ENCODE assay signal across 9 mouse cellular contexts in genomic region chr14:80157002-80157401, GRCm38 (mm10).
DNase-seq lines count a peak whose midpoint lies in the region; ATAC-seq and TF ChIP-seq lines count a peak whose summit lies in the region.
"Had no signal": no experiment of that assay in that cellular context is flagged by ENCODE, and none has a peak within 500 bp of the region (broad histone marks: within the 10 kb centered on the region; RNA-seq: fewer than 3 reads in every experiment).

No protein-coding gene starts in this region.

- no peaks in the 10 kb centered on the region for H3K27me3 ChIP-seq in heart, embryonic 10.5 days (ENCODE audit: insufficient read depth, poor library complexity, severe bottlenecking)
- H3K27me3 ChIP-seq in limb, embryonic 10.5 days (ENCODE audit: low read depth, poor library complexity, severe bottlenecking), result no peaks in the 10 kb centered on the region
- H3K27me3 ChIP-seq in forebrain, postnatal 0 days (ENCODE audit: insufficient read depth, low read length), result no peaks in the 10 kb centered on the region
- H3K27me3 ChIP-seq: megakaryocyte, embryonic 14.5 days had no signal

- H3K36me3 ChIP-seq in heart, embryonic 10.5 days, result no peaks in the 10 kb centered on the region
- no peaks in the 10 kb centered on the region for H3K36me3 ChIP-seq in limb, embryonic 10.5 days
- no peaks in the 10 kb centered on the region for H3K36me3 ChIP-seq in forebrain, postnatal 0 days (ENCODE audit: insufficient read depth)

- no peak overlapping the region for H3K27ac ChIP-seq in heart, embryonic 10.5 days
- no peak overlapping the region for H3K27ac ChIP-seq in limb, embryonic 10.5 days
- no peak overlapping the region for H3K27ac ChIP-seq in forebrain, postnatal 0 days (ENCODE audit: low read depth, low read length)

- intact Hi-C loops in heart, postnatal 36 days (cut with DNase I), result no loop called here

- no peak overlapping the region for H3K9ac ChIP-seq in forebrain, postnatal 0 days

- no peaks in the 10 kb centered on the region for H3K4me1 ChIP-seq in heart, embryonic 10.5 days
- no peaks in the 10 kb centered on the region for H3K4me1 ChIP-seq in limb, embryonic 10.5 days
- H3K4me1 ChIP-seq in forebrain, postnatal 0 days (ENCODE audit: insufficient read depth), result no peaks in the 10 kb centered on the region
- H3K4me1 ChIP-seq: megakaryocyte, embryonic 14.5 days had no signal

- no peak overlapping the region for H3K4me2 ChIP-seq in forebrain, postnatal 0 days (ENCODE audit: low read depth)

- WGBS in heart, embryonic 10.5 days, result 42% methylated on average over 6 of the region's 6 CpGs
- 48% methylated on average over 6 of the region's 6 CpGs for WGBS in limb, embryonic 10.5 days
- WGBS in forebrain, postnatal 0 days, result 53% methylated on average over 6 of the region's 6 CpGs

- H3K4me3 ChIP-seq in heart, embryonic 10.5 days, result no peak overlapping the region
- H3K4me3 ChIP-seq in limb, embryonic 10.5 days, result no peak overlapping the region
- H3K4me3 ChIP-seq in forebrain, postnatal 0 days (ENCODE audit: low read depth, low read length), result no peak overlapping the region
- H3K4me3 ChIP-seq: megakaryocyte, embryonic 14.5 days had no signal

- DNase-seq in heart, postnatal 36 days, result peak; percentile 9 to 12
- no peak for DNase-seq in heart, embryonic 10.5 days (ENCODE audit: low spot score)
- DNase-seq in 416B (ENCODE audit: low read depth) (peak; percentile 24), adipocyte (ENCODE audit: low spot score) (peak; percentile 4)
- peak; percentile 80 for DNase-seq in limb, embryonic 10.5 days (ENCODE audit: low spot score)
- DNase-seq in frontal cortex, postnatal 14 days (ENCODE audit: low spot score in 2 of 2), result no peak
- DNase-seq in forebrain, postnatal 0 days, result no peak

- no peak for TF ChIP-seq CTCF in forebrain, postnatal 0 days (IDR thresholded peaks at IDR 0.05; ENCODE audit: low read depth)

- ATAC-seq in forebrain, postnatal 0 days, result no peak
- ATAC-seq in megakaryocyte, adult 5-6 weeks (ENCODE audit: poor library complexity, severe bottlenecking), result no peak

- H3K9me3 ChIP-seq in heart, embryonic 10.5 days, result no peaks in the 10 kb centered on the region
- H3K9me3 ChIP-seq in limb, embryonic 10.5 days (replicated peaks), result no peaks in the 10 kb centered on the region
- H3K9me3 ChIP-seq in forebrain, postnatal 0 days (ENCODE audit: low read length), result no peaks in the 10 kb centered on the region
- H3K9me3 ChIP-seq: megakaryocyte, embryonic 14.5 days had no signal

Comparison
In these comparisons a context has a peak if more than half of its experiments do, and no peak if none do; other contexts are left out.
1. DNase-seq: peak in heart, postnatal 36 days (2 of 2), 416B (single experiment), adipocyte (single experiment) and limb, embryonic 10.5 days (single experiment); none in heart, embryonic 10.5 days (single experiment), frontal cortex, postnatal 14 days (0 of 2) and forebrain, postnatal 0 days (single experiment).